Mouse (Mus musculus) liver, embryonic 18 days (tissue): Measurements from ENCODE around the gene Zmynd19. TPM values are rescaled to one million over a fixed set of nuclear protein-coding genes. Genes with fewer than 3 reads are reported as not detected.

Source experiments
- polyA plus RNA-seq: library from polyadenylated mRNA; depleted of rRNA; stranded (reverse); fragments of >200 nt; gene quantifications from 2 replicates; pipeline ENCODE4 v1.2.3, GENCODE M21; 2012; rRNA removed

The Zmynd19 gene
- polyA plus RNA-seq, result 9.6 TPM in 2 replicates

DNA sequence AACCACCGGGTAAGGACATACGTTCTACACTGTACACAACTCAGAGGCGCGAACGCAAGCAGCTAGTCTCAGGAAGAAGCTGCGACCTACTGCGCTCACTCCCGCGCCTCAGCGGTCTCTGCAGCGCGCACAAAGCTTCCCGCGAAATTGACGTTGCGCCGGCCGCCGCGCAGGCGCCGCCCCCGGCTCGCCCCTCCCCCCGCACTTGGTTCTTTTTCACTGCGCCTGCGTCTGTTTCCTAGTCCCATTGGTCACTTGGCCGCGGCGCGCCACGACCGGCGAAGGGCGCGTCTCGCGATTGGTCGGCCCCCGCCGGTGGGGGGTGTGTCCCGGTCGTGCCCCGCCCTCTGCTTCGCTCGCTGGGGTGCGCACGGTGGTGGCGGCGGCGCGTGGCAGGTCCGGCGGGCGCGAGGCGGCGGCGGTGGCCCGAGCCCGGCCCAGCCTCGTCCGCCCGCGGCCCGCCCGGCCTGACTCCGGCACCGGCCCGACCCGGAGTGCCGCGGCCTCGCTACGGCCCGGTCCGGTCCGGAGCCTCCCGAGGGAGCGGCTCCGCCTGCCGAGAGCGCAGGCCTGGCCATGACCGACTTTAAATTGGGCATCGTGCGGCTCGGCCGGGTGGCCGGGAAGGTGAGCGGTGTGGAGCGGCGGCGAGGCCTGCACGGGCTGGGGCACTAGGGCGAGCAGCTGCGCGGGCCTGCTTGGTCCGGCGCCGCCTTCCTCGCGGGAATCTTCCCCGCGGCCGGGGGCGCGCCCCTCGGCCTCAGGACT lies at the start of gene Zmynd19:
Zmynd19 (plus strand) TSS at position 372 of the 768 bp plus-strand sequence.

DNA sequence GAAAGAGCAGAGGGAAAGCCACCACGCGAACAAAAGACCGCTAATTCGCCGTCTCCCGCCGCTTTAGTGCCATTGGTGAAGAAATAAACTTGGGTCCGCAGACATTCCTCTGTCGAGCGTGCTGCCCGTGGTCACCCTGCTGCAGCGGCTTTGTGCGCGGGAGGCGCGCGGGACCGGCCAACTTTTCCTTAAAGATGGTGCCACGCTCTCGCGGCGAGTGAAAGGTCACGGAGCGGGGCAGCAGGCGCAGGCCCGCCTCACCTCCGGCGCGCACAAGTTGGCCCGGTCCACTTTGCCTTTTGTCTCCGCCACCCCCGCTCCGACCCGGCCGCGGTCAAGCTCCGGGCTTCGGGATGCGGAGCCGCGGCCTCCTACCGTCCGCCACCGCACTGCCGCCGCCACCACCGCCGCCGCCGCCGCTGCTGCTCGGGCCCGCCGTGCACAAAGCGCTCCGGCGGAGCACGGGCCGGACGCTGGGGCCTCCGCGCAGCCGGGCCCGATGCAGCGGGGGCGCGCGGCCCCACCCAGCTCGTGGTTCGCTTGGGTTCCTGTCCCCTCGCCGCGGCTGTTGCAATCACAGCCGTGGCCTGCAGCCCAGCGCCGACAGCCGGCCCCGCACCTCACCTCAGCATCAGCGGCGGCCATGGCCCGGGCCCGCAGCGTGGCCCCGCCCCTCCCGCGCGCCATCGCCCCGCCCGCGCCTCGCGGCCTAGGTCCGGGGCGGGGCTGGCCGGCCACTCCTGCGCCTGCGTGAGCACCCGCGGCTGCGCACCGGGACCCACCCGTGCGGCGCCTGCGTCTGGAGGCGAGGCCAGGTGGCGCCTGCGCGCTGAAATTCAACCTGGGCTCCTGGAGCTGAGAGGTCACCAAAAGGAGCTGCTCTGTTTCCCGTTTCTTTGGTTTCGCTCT lies 30.4 kb upstream of the Zmynd19 start, which contains the start of gene Ehmt1:
Ehmt1 (minus strand) TSS at position 685 of the 909 bp plus-strand sequence.

DNA sequence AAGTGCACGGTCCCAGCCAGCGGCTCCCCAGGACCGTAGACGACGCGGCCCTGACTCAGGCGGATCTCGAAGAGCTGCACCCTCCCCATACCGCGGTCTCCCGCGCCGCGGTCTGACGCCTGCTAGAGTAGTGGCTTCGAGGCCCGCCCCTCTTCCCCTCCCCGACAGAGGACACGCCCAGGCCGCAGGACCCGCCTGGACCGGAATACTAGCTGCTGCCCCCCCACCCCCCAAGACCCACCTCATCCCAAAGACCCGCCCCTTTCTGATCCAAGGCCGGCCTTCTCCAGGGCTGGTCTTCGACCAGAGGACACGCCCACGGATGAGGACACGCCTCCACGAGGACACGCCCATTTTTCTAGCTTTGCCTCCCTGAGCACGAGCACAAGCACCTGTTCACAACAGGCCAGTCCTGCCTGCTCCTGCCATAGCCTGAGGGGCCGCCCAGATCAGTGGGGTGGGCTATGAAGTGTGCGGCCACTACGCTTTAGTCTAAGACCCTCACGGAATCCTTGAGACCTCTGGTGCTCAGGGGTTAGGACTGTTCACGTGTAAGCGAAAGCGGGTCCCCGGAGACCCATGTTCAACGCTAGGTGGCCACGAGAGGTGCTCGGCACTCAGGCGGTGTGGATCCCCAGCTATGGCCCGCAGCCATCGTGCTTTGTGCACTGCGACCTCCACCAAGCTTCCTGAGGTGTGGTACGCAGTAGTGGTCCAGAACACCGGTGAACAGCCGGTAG lies 14.4 kb upstream of the Zmynd19 start, which contains the start of gene Arrdc1:
Arrdc1 (minus strand) TSS at position 196 of the 740 bp plus-strand sequence.

DNA sequence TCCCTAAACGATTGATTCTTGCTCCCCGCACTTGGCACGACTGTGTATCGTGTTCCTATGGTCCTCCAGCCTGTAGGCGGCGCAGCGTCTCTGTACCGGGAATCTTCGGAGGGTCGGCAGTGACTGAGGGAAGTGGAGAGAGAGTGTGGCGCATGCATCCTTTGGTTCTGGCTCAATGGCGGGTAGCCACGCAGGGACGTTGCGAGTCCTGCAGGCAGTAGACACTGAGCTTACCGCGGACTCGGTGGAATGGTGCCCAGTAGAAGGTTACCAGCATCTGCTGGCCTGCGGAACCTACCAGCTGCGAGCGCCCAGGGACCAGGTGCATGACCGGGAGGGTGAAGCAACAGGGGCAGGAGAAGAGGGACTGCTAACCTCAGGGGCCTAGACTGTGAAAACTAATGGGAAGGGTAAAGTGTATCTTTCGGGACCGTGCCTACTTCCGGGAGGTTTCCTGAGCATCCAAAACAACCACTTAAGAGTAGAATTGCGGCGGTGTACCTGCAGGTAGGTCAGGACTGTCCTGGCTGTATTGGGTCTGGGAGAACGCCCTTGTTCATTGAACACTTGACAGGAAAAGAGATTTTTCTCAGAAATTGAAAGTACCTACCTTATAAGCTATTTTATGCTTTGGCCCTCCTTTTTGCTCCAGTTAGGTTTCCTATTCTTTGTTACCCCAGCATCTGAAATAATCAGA lies 12.9 kb downstream of the Zmynd19 start, which contains the start of gene Dph7:
Dph7 (plus strand) TSS at position 97 of the 697 bp plus-strand sequence.

DNA sequence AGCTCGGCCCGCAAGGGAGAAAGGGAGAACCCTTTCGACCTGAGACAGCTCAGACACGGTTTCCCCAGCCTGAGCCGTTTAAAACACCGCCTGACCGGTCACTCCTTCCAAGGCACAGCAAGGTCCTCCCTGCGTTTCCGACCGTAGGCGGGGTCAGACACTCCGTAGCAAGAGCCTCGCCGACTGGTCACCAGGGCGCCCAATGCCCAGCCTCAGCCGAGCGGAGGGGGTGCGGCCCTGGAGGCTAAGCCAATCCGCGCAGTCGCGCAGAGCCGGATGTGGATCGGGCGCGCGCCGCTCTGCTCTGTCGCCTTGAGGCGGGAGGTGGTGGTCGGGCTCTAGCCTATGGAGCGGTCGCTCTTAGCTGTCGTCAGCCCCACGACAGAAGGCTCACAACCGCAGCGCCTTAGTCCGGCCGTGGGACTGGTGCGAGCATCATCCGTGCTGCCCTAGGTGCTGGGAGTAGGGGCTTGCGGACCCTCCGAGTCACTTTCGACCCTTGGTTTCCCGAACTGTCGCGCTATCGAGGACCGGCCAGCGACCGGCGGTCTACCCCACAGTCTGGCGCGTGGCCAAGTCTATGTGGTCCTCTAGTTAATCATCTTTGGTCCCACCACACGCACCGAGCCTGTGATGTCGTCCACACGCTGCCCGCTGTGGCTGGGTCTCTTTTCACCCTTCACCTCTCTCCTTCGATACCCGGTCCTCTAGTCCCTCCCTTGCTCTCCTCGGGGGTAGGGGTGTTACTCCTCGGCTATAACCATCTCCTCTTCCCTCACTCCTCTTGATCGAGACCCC lies 25.5 kb downstream of the Zmynd19 start, which contains the start of gene Mrpl41:
Mrpl41 (minus strand) TSS at position 193 of the 798 bp plus-strand sequence.

DNA sequence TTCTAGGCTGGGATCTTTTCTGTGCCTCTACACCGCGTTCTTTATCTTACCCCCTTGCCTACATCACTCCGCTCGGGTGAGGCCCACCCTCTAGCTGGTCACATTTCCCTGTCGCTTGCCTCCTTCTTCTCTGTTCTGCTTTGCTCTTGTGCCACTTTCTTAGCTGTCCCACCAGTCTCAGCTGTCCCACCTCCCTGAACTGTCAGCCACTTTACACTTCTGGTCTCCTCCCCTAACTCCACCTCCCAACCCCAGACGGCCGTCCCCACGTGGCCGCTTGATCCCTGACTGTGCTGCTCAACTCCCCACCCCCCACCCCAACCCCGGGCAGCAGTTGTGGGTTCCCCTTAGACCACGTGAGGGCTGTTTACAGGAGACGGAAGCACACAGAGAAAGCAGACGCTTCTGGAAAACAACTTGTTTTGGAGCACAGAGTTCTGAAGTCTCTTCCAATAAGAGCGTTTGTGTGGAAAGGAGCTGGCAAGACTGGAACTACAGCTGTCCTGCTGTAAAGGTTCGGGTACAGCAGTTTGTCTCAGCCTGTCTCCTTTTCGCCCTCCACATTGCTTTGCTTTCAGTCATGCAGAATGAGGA lies 26.2 kb downstream of the Zmynd19 start, which contains the start of gene Pnpla7:
Pnpla7 (plus strand) TSS at position 330 of the 594 bp plus-strand sequence.

Other genes starting within 250 kb of the Zmynd19 start
- gene Cacna1b, start 186.6 kb upstream of the Zmynd19 start, polyA plus RNA-seq, result 0.35 and 0.52 TPM in 2 replicates
- 13.9 and 16.7 TPM in 2 replicates for gene Ehmt1, start 30.2 kb upstream of the Zmynd19 start, polyA plus RNA-seq
- gene Arrdc1, start 14.5 kb upstream of the Zmynd19 start, polyA plus RNA-seq, result 24.7 and 28.9 TPM in 2 replicates
- 7.0 and 7.1 TPM in 2 replicates for gene Dph7, start 12.6 kb downstream of the Zmynd19 start, polyA plus RNA-seq
- 38.0 and 42.6 TPM in 2 replicates for gene Mrpl41, start 25.3 kb downstream of the Zmynd19 start, polyA plus RNA-seq
- 18.9 and 24.4 TPM in 2 replicates for gene Pnpla7, start 26.2 kb downstream of the Zmynd19 start, polyA plus RNA-seq
- gene Nsmf, start 104.6 kb downstream of the Zmynd19 start, polyA plus RNA-seq, result 31.2 and 35.7 TPM in 2 replicates
- gene Entpd8, start 130.5 kb downstream of the Zmynd19 start, polyA plus RNA-seq, result 36.7 and 53.2 TPM in 2 replicates
- 0.72 and 0.76 TPM in 2 replicates for gene Noxa1, start 145.4 kb downstream of the Zmynd19 start, polyA plus RNA-seq
- gene Nrarp, start 231.0 kb downstream of the Zmynd19 start, polyA plus RNA-seq, result 2.5 and 3.5 TPM in 2 replicates
- 6.2 and 6.6 TPM in 2 replicates for gene Tor4a, start 247.1 kb downstream of the Zmynd19 start, polyA plus RNA-seq